Mouse (Mus musculus) neural tube, embryonic 11.5 days (tissue): ENCODE data around the gene Cand1. TPM values are rescaled to one million over a fixed set of nuclear protein-coding genes. Genes with fewer than 3 reads are reported as not detected.

Source experiments
- ATAC-seq: fragments of 200-750 bp; cut with Nextera tagmentation; 2 replicates; pipeline ENCODE4 v1.8.0; 2017; ENCODE audit warnings: moderate number of reproducible peaks, mild to moderate bottlenecking, moderate TSS enrichment, moderate library complexity; ENCODE audit not compliant: insufficient read depth, low FRiP score, low TSS enrichment
- DNase-seq: peaks from one replicate; pipeline ENCODE4 v3.0.0-alpha.2; 2015; ENCODE audit warnings: low spot score
- H3K27ac ChIP-seq: fragments of 300-500 bp; sonication (generic); 2 replicates; pipeline ENCODE4 v1.5.1; 2014; ENCODE audit warnings: low read depth, mild to moderate bottlenecking, low read length
- H3K27me3 ChIP-seq: fragments of 300-500 bp; sonication (generic); 2 replicates; pipeline ENCODE4 v1.6.1; 2014; ENCODE audit warnings: mild to moderate bottlenecking, low read length, mixed read lengths; ENCODE audit not compliant: control insufficient read depth, insufficient read depth
- H3K36me3 ChIP-seq: fragments of 300-500 bp; sonication (generic); 2 replicates; pipeline ENCODE4 v1.6.1; 2014; ENCODE audit warnings: mild to moderate bottlenecking, low read length, moderate library complexity, mixed read lengths; ENCODE audit not compliant: control insufficient read depth, insufficient read depth
- H3K4me1 ChIP-seq: fragments of 300-500 bp; sonication (generic); 2 replicates; pipeline ENCODE4 v1.6.1; 2014; ENCODE audit warnings: low read length, mixed read lengths; ENCODE audit not compliant: control insufficient read depth, insufficient read depth
- H3K4me2 ChIP-seq: fragments of 300-500 bp; sonication (generic); 2 replicates; pipeline ENCODE4 v1.6.1; 2014; ENCODE audit warnings: low read depth, mild to moderate bottlenecking, moderate library complexity
- H3K4me3 ChIP-seq: fragments of 300-500 bp; sonication (generic); 2 replicates; pipeline ENCODE4 v1.5.1; 2014; ENCODE audit warnings: low read depth, low read length
- H3K9ac ChIP-seq: fragments of 300-500 bp; sonication (generic); 2 replicates; pipeline ENCODE4 v1.6.1; 2014; ENCODE audit warnings: mild to moderate bottlenecking, low read length
- H3K9me3 ChIP-seq: fragments of 300-500 bp; sonication (generic); 2 replicates; pipeline ENCODE4 v1.6.1; 2016; ENCODE audit warnings: low read length; ENCODE audit not compliant: control insufficient read depth
- WGBS: fragments of 180-500 bp; shearing (Covaris S2); extraction: QIAGEN DNeasy Blood & Tissue Kit; methylation state at CpG from one replicate; pipeline ENCODE4 v1.1.7; 2014; 5-methylcytosine and 5-hydroxymethylcytosine counted together
- polyA plus RNA-seq: library from polyadenylated mRNA; unstranded; fragments of >200 nt; fragmentation: Nextera tagmentation; extraction: Ambion mirVana; gene quantifications from 2 replicates; pipeline ENCODE4 v1.2.1, GENCODE M21; 2014

The Cand1 gene
- polyA plus RNA-seq, 1 experiment from 2014 or later: 131 TPM

DNA sequence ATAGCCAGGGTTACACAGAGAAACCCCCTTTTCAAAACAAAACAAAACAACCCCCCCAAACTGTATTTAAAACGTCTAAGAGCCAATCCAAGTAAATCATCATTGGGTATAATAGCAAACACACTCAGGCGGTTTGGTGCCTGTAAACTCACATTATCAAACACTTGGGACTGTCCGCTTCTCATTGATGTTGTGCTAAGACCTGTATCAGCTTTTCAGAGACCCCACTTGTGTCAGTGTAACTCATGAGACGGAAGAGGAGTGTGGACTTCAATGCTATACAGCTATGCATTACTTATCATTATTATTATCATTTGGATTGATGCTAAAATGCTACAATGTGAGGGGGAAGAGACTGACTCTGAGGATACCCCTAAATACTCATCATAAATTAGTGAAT, 18.0 kb upstream of the Cand1 start:
- no peak overlapping the region for H3K27ac ChIP-seq
- no peaks in the 10 kb centered on the region for H3K9me3 ChIP-seq
- no peak overlapping the region for H3K4me2 ChIP-seq
- no peak overlapping the region for H3K4me3 ChIP-seq
- no peaks in the 10 kb centered on the region for H3K4me1 ChIP-seq
- H3K27me3 ChIP-seq: no peaks in the 10 kb centered on the region
- ATAC-seq (no peak), DNase-seq (no peak)
- WGBS: 78% methylated on average over 4 of the region's 4 CpGs
- H3K9ac ChIP-seq: no peak overlapping the region
- H3K36me3 ChIP-seq: no peaks in the 10 kb centered on the region

GRCm38 (mm10) chr10:119244146-119244545, 4.3 kb upstream of the Cand1 start:
- ATAC-seq (no peak), DNase-seq (no peak)
- H3K9me3 ChIP-seq: no peaks in the 10 kb centered on the region
- no peak overlapping the region for H3K4me3 ChIP-seq
- no peak overlapping the region for H3K9ac ChIP-seq
- H3K27ac ChIP-seq: no peak overlapping the region
- no peak overlapping the region for H3K4me2 ChIP-seq
- no peaks in the 10 kb centered on the region for H3K4me1 ChIP-seq
- WGBS: 86% methylated on average over 14 of the region's 14 CpGs
- H3K27me3 ChIP-seq: no peaks in the 10 kb centered on the region
- H3K36me3 ChIP-seq: no peaks in the 10 kb centered on the region

DNA sequence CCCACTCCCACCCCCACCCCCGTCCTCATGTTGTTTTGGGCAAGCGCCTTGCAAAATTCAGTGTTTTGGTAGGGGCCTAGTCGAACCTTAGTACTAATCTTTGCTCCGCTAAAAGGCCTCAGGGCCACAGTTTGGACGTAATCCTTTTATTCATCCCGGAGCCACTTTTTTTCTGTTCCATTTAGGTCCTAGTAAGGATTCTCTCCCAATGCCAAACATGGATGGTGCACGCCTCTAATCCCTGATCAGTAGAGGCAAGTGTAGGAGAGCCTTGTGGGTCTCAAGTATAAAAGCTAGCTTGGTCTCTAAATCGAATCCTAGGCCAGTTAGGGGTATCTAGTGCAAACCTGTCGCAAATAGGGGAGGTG, 851 bp upstream of the Cand1 start:
- Histone ChIP-seq H3K4me3 (peak overlapping the region; percentile 98), H3K4me1 (peaks cover 8% of the 10 kb centered on the region), H3K9me3 (no peaks in the 10 kb centered on the region), H3K4me2 (peak overlapping the region; percentile 72), H3K27me3 (no peaks in the 10 kb centered on the region), H3K36me3 (peaks cover 3% of the 10 kb centered on the region; the same call in 1 of the 2 replicates), H3K9ac (peak overlapping the region; percentile 78), H3K27ac (peak overlapping the region; percentile 79)
- DNase-seq (no peak), ATAC-seq (no peak)
- WGBS: 6% methylated on average over 9 of the region's 9 CpGs

DNA sequence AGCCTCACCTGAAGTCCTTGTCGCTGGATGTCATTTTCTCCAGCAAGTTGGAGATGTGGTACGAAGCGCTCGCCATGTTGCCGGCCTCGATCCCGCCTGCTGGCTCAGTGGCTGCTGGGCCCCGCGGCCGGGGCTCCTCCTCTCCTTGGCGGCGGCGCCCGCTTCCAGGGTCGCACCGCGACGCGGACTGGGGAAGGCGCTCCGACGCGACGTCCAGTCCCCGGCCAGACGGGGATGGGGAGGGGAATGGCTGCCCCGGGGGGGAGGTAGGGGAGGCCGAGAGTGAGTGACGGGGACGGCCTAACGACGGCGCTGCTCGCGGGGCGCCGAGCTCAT, 254 bp downstream of the Cand1 start:
- H3K36me3 ChIP-seq: peaks cover 6% of the 10 kb centered on the region; the same call in 1 of the 2 replicates
- H3K27ac ChIP-seq: peak overlapping the region; percentile 96
- no peak for DNase-seq
- no peaks in the 10 kb centered on the region for H3K27me3 ChIP-seq
- no peaks in the 10 kb centered on the region for H3K9me3 ChIP-seq
- peak overlapping the region; percentile 86 for H3K4me2 ChIP-seq
- H3K4me1 ChIP-seq: peaks cover 8% of the 10 kb centered on the region
- ATAC-seq: no peak; the same call in 1 of the 2 replicates
- H3K9ac ChIP-seq: peak overlapping the region; percentile 99
- peak overlapping the region; percentile 98 for H3K4me3 ChIP-seq
- 0% methylated on average over 26 of the region's 37 CpGs for WGBS

GRCm38 (mm10) chr10:119238985-119239631, 747 bp downstream of the Cand1 start:
- Histone ChIP-seq H3K4me1 (peaks cover 8% of the 10 kb centered on the region), H3K4me2 (peak overlapping the region; percentile 86), H3K9ac (peak overlapping the region; percentile 99), H3K27me3 (no peaks in the 10 kb centered on the region), H3K9me3 (no peaks in the 10 kb centered on the region), H3K4me3 (peak overlapping the region; percentile 98), H3K36me3 (peaks cover 6% of the 10 kb centered on the region; the same call in 1 of the 2 replicates), H3K27ac (peak overlapping the region; percentile 96)
- WGBS: 0% methylated on average over 35 of the region's 54 CpGs
- ATAC-seq (peak; percentile 36), DNase-seq (peak; percentile 73)

DNA sequence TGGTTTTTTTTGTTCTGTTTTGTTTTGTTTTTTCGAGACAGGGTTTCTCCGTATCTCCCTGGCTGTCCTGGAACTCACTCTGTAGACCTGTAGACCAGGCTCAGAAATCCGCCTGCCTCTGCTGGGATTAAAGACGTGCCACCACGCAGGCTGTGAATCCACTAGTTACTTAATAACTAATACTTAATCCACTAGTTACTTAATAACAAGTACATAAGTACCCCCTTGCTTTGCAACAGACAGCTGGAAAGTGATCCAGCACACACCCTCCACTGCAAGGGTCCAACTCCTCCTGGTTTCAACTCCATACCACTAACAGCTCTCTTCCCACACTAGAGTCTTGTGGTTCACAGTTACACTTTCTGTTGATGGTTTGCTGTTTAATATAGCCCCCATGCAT, 8.3 kb downstream of the Cand1 start:
- ATAC-seq: no peak
- Histone ChIP-seq H3K27ac (no peak overlapping the region), H3K9me3 (no peaks in the 10 kb centered on the region), H3K4me3 (no peak overlapping the region), H3K4me1 (no peaks in the 10 kb centered on the region), H3K27me3 (no peaks in the 10 kb centered on the region), H3K9ac (no peak overlapping the region), H3K4me2 (no peak overlapping the region), H3K36me3 (peaks cover 6% of the 10 kb centered on the region; the same call in 1 of the 2 replicates)
- DNase-seq: no peak
- WGBS: 91% methylated on average over 5 of the region's 5 CpGs

GRCm38 (mm10) chr10:119230703-119231102, 9.2 kb downstream of the Cand1 start:
- no peak overlapping the region for H3K4me2 ChIP-seq
- H3K27me3 ChIP-seq: no peaks in the 10 kb centered on the region
- no peak overlapping the region for H3K4me3 ChIP-seq
- ATAC-seq (no peak), DNase-seq (no peak)
- 91% methylated on average over 4 of the region's 4 CpGs for WGBS
- peaks cover 6% of the 10 kb centered on the region; the same call in 1 of the 2 replicates for H3K36me3 ChIP-seq
- no peaks in the 10 kb centered on the region for H3K9me3 ChIP-seq
- H3K9ac ChIP-seq: no peak overlapping the region
- H3K27ac ChIP-seq: no peak overlapping the region
- H3K4me1 ChIP-seq: no peaks in the 10 kb centered on the region

GRCm38 (mm10) chr10:119230074-119230669, 9.7 kb downstream of the Cand1 start:
- DNase-seq (no peak), ATAC-seq (no peak)
- H3K4me3 ChIP-seq: no peak overlapping the region
- WGBS: 87% methylated on average over 5 of the region's 5 CpGs
- H3K9ac ChIP-seq: no peak overlapping the region
- no peak overlapping the region for H3K4me2 ChIP-seq
- H3K27ac ChIP-seq: no peak overlapping the region
- no peaks in the 10 kb centered on the region for H3K9me3 ChIP-seq
- peaks cover 4% of the 10 kb centered on the region; the same call in 1 of the 2 replicates for H3K36me3 ChIP-seq
- no peaks in the 10 kb centered on the region for H3K27me3 ChIP-seq
- no peaks in the 10 kb centered on the region for H3K4me1 ChIP-seq

DNA sequence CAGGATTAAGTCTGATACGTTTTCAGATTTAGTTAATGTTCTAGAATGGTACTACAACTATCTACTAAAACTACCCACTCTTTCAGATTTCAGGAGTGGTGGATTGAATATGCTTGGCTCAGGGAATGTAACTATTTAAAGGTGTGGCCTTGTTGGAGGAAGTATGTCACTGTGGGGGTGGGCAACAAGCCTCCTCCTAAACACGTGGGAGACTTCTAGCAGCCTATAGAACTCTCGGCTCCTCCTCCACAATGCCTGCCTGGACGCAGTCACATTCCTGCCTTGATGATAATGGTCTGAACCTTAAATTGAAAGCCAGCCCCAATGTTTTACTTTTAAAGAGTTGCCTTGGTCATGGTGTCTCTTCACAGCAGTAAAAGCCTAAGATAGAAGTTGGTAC, 16.2 kb downstream of the Cand1 start:
- no peaks in the 10 kb centered on the region for H3K9me3 ChIP-seq
- DNase-seq: no peak
- peaks cover 5% of the 10 kb centered on the region for H3K36me3 ChIP-seq
- WGBS: 89% methylated on average over 4 of the region's 4 CpGs
- no peak overlapping the region for H3K27ac ChIP-seq
- no peaks in the 10 kb centered on the region for H3K27me3 ChIP-seq
- ATAC-seq: no peak
- no peak overlapping the region for H3K9ac ChIP-seq
- no peak overlapping the region for H3K4me3 ChIP-seq
- no peaks in the 10 kb centered on the region for H3K4me1 ChIP-seq
- H3K4me2 ChIP-seq: no peak overlapping the region
